Mouse (Mus musculus) hindbrain, embryonic 13.5 days (tissue): ENCODE results near the gene Cox6a2. TPM values are rescaled to one million over a fixed set of nuclear protein-coding genes. Genes with fewer than 3 reads are reported as not detected.

ENCODE experiments used
- ATAC-seq: fragments of 200-750 bp; cut with Nextera tagmentation; 2 replicates; pipeline ENCODE4 v1.8.0; 2017; ENCODE audit warnings: moderate TSS enrichment; ENCODE audit not compliant: low FRiP score
- H3K27ac ChIP-seq: fragments of 300-500 bp; sonication (generic); 2 replicates; pipeline ENCODE4 v1.5.1; 2015; ENCODE audit warnings: inconsistent platforms, mild to moderate bottlenecking, moderate library complexity
- H3K27me3 ChIP-seq: fragments of 300-500 bp; sonication (generic); 2 replicates; pipeline ENCODE4 v1.6.1; 2015; ENCODE audit warnings: mild to moderate bottlenecking, inconsistent platforms
- H3K36me3 ChIP-seq: fragments of 300-500 bp; sonication (generic); 2 replicates; pipeline ENCODE4 v1.6.1; 2015; ENCODE audit warnings: mild to moderate bottlenecking, inconsistent platforms
- H3K4me1 ChIP-seq: fragments of 300-500 bp; sonication (generic); replicated peaks from 2 replicates; pipeline ENCODE4 v1.6.1; 2015; ENCODE audit warnings: inconsistent platforms
- H3K4me2 ChIP-seq: fragments of 300-500 bp; sonication (generic); 2 replicates; pipeline ENCODE4 v1.6.1; 2015; ENCODE audit warnings: inconsistent platforms, mild to moderate bottlenecking, moderate library complexity
- H3K4me3 ChIP-seq: fragments of 300-500 bp; sonication (generic); 2 replicates; pipeline ENCODE4 v1.5.1; 2015; ENCODE audit warnings: mild to moderate bottlenecking, inconsistent platforms
- H3K9ac ChIP-seq: fragments of 300-500 bp; sonication (generic); 2 replicates; pipeline ENCODE4 v1.6.1; 2015; ENCODE audit warnings: mild to moderate bottlenecking, inconsistent platforms
- H3K9me3 ChIP-seq: fragments of 300-500 bp; sonication (generic); 2 replicates; pipeline ENCODE4 v1.6.1; 2016; ENCODE audit warnings: inconsistent platforms
- WGBS: fragments of 180-500 bp; shearing (Covaris S2); methylation state at CpG from one replicate; pipeline ENCODE4 v1.1.7; 2015; 5-methylcytosine and 5-hydroxymethylcytosine counted together
- polyA plus RNA-seq: library from polyadenylated mRNA; unstranded; fragments of >200 nt; fragmentation: Nextera tagmentation; extraction: Ambion mirVana; gene quantifications from 2 replicates; pipeline ENCODE4 v1.2.1, GENCODE M21; 2015

Gene Cox6a2
- polyA plus RNA-seq, 1 experiment from 2014 or later: 0.70 TPM

- no peaks in the 10 kb centered on the region for H3K36me3 ChIP-seq
- WGBS: 86% methylated on average over 4 of the region's 4 CpGs
- ATAC-seq: no peak
- H3K4me2 ChIP-seq: no peak overlapping the region
- no peaks in the 10 kb centered on the region for H3K9me3 ChIP-seq
- H3K9ac ChIP-seq: no peak overlapping the region
- no peak overlapping the region for H3K4me3 ChIP-seq
- no peaks in the 10 kb centered on the region for H3K4me1 ChIP-seq
- no peak overlapping the region for H3K27ac ChIP-seq
- no peaks in the 10 kb centered on the region for H3K27me3 ChIP-seq
Measured at GRCm38 (mm10) chr7:128219952-128220351, 13.8 kb upstream of the Cox6a2 start.

GRCm38 (mm10) chr7:128209826-128210225 is 3.6 kb upstream of the Cox6a2 start:
- Histone ChIP-seq H3K4me2 (no peak overlapping the region), H3K9ac (no peak overlapping the region), H3K4me3 (no peak overlapping the region), H3K36me3 (no peaks in the 10 kb centered on the region), H3K27me3 (no peaks in the 10 kb centered on the region), H3K27ac (no peak overlapping the region), H3K9me3 (no peaks in the 10 kb centered on the region), H3K4me1 (no peaks in the 10 kb centered on the region)
- 62% methylated on average over 3 of the region's 3 CpGs for WGBS
- ATAC-seq: no peak

- WGBS: 12% methylated on average over 4 of the region's 4 CpGs
- Histone ChIP-seq H3K4me2 (no peak overlapping the region), H3K4me3 (no peak overlapping the region), H3K9ac (no peak overlapping the region), H3K4me1 (no peaks in the 10 kb centered on the region), H3K27me3 (no peaks in the 10 kb centered on the region), H3K36me3 (no peaks in the 10 kb centered on the region), H3K27ac (no peak overlapping the region), H3K9me3 (no peaks in the 10 kb centered on the region)
- no peak for ATAC-seq
Measured at GRCm38 (mm10) chr7:128208187-128208586, 2.0 kb upstream of the Cox6a2 start.

- 86% methylated on average over 18 of the region's 18 CpGs for WGBS
- no peak for ATAC-seq
- Histone ChIP-seq H3K4me1 (no peaks in the 10 kb centered on the region), H3K9me3 (no peaks in the 10 kb centered on the region), H3K9ac (no peak overlapping the region), H3K27me3 (no peaks in the 10 kb centered on the region), H3K36me3 (no peaks in the 10 kb centered on the region), H3K4me2 (no peak overlapping the region), H3K4me3 (no peak overlapping the region), H3K27ac (no peak overlapping the region)
Measured at GRCm38 (mm10) chr7:128205695-128206094, 492 bp downstream of the Cox6a2 start.

- Histone ChIP-seq H3K27me3 (no peaks in the 10 kb centered on the region), H3K27ac (no peak overlapping the region), H3K9ac (no peak overlapping the region), H3K36me3 (no peaks in the 10 kb centered on the region), H3K9me3 (no peaks in the 10 kb centered on the region), H3K4me2 (no peak overlapping the region), H3K4me3 (no peak overlapping the region), H3K4me1 (no peaks in the 10 kb centered on the region)
- no peak for ATAC-seq
- WGBS: 90% methylated on average over 8 of the region's 8 CpGs
Measured at GRCm38 (mm10) chr7:128204179-128204578, 2.0 kb downstream of the Cox6a2 start.

GRCm38 (mm10) chr7:128203071-128203470 is 3.1 kb downstream of the Cox6a2 start:
- no peak overlapping the region for H3K4me3 ChIP-seq
- H3K36me3 ChIP-seq: no peaks in the 10 kb centered on the region
- no peaks in the 10 kb centered on the region for H3K27me3 ChIP-seq
- H3K4me2 ChIP-seq: no peak overlapping the region
- H3K9me3 ChIP-seq: no peaks in the 10 kb centered on the region
- WGBS: 69% methylated on average over 9 of the region's 9 CpGs
- no peak overlapping the region for H3K9ac ChIP-seq
- no peak overlapping the region for H3K27ac ChIP-seq
- H3K4me1 ChIP-seq: no peaks in the 10 kb centered on the region
- no peak for ATAC-seq

- no peak for ATAC-seq
- H3K4me1 ChIP-seq: no peaks in the 10 kb centered on the region
- H3K4me3 ChIP-seq: no peak overlapping the region
- H3K27ac ChIP-seq: no peak overlapping the region
- no peak overlapping the region for H3K4me2 ChIP-seq
- 92% methylated on average over 9 of the region's 9 CpGs for WGBS
- no peaks in the 10 kb centered on the region for H3K9me3 ChIP-seq
- H3K27me3 ChIP-seq: no peaks in the 10 kb centered on the region
- no peak overlapping the region for H3K9ac ChIP-seq
- H3K36me3 ChIP-seq: no peaks in the 10 kb centered on the region
Measured at GRCm38 (mm10) chr7:128201607-128202006, 4.6 kb downstream of the Cox6a2 start.

- H3K4me2 ChIP-seq: no peak overlapping the region
- no peaks in the 10 kb centered on the region for H3K9me3 ChIP-seq
- no peak overlapping the region for H3K9ac ChIP-seq
- H3K27me3 ChIP-seq: no peaks in the 10 kb centered on the region
- H3K4me3 ChIP-seq: no peak overlapping the region
- no peaks in the 10 kb centered on the region for H3K36me3 ChIP-seq
- no peak overlapping the region for H3K27ac ChIP-seq
- H3K4me1 ChIP-seq: no peaks in the 10 kb centered on the region
- no peak for ATAC-seq
- whole genome bisulfite sequencing: 98% methylated on average over 10 of the region's 10 CpGs
Measured at GRCm38 (mm10) chr7:128181691-128182090, 24.5 kb downstream of the Cox6a2 start.

- Histone ChIP-seq H3K36me3 (no peaks in the 10 kb centered on the region), H3K4me2 (no peak overlapping the region), H3K27ac (no peak overlapping the region), H3K4me1 (no peaks in the 10 kb centered on the region), H3K4me3 (no peak overlapping the region), H3K27me3 (no peaks in the 10 kb centered on the region), H3K9ac (no peak overlapping the region), H3K9me3 (no peaks in the 10 kb centered on the region)
- no peak for ATAC-seq
- WGBS: 80% methylated on average over 6 of the region's 6 CpGs
Measured at GRCm38 (mm10) chr7:128180546-128180945, 25.6 kb downstream of the Cox6a2 start.

GRCm38 (mm10) chr7:128180126-128180525 is 26.1 kb downstream of the Cox6a2 start:
- H3K9me3 ChIP-seq: no peaks in the 10 kb centered on the region
- H3K27ac ChIP-seq: no peak overlapping the region
- whole genome bisulfite sequencing: 87% methylated on average over 7 of the region's 7 CpGs
- no peak overlapping the region for H3K9ac ChIP-seq
- no peaks in the 10 kb centered on the region for H3K36me3 ChIP-seq
- H3K4me1 ChIP-seq: no peaks in the 10 kb centered on the region
- H3K4me2 ChIP-seq: no peak overlapping the region
- H3K27me3 ChIP-seq: no peaks in the 10 kb centered on the region
- no peak for ATAC-seq
- H3K4me3 ChIP-seq: no peak overlapping the region

GRCm38 (mm10) chr7:128178385-128178784 is 27.8 kb downstream of the Cox6a2 start:
- no peaks in the 10 kb centered on the region for H3K27me3 ChIP-seq
- no peak overlapping the region for H3K4me3 ChIP-seq
- no peak overlapping the region for H3K4me2 ChIP-seq
- no peak overlapping the region for H3K9ac ChIP-seq
- no peaks in the 10 kb centered on the region for H3K4me1 ChIP-seq
- no peaks in the 10 kb centered on the region for H3K36me3 ChIP-seq
- no peaks in the 10 kb centered on the region for H3K9me3 ChIP-seq
- WGBS: 77% methylated on average over 2 of the region's 2 CpGs
- H3K27ac ChIP-seq: no peak overlapping the region
- ATAC-seq: no peak

GRCm38 (mm10) chr7:128169996-128170395 is 36.2 kb downstream of the Cox6a2 start:
- no peaks in the 10 kb centered on the region for H3K27me3 ChIP-seq
- ATAC-seq: no peak
- H3K4me3 ChIP-seq: no peak overlapping the region
- no peaks in the 10 kb centered on the region for H3K4me1 ChIP-seq
- no peaks in the 10 kb centered on the region for H3K9me3 ChIP-seq
- no peak overlapping the region for H3K27ac ChIP-seq
- no peak overlapping the region for H3K9ac ChIP-seq
- H3K4me2 ChIP-seq: no peak overlapping the region
- no peaks in the 10 kb centered on the region for H3K36me3 ChIP-seq
- WGBS: 77% methylated on average over 3 of the region's 3 CpGs

- Histone ChIP-seq H3K4me2 (no peak overlapping the region), H3K36me3 (no peaks in the 10 kb centered on the region), H3K9ac (no peak overlapping the region), H3K27ac (no peak overlapping the region), H3K4me3 (no peak overlapping the region), H3K27me3 (no peaks in the 10 kb centered on the region), H3K4me1 (no peaks in the 10 kb centered on the region), H3K9me3 (no peaks in the 10 kb centered on the region)
- no peak for ATAC-seq
- WGBS: 90% methylated on average over 7 of the region's 7 CpGs
Measured at GRCm38 (mm10) chr7:128166391-128166790, 39.8 kb downstream of the Cox6a2 start.

GRCm38 (mm10) chr7:128164001-128164400 is 42.2 kb downstream of the Cox6a2 start:
- no peaks in the 10 kb centered on the region for H3K27me3 ChIP-seq
- 97% methylated on average over 4 of the region's 4 CpGs for WGBS
- H3K9me3 ChIP-seq: no peaks in the 10 kb centered on the region
- H3K4me1 ChIP-seq: no peaks in the 10 kb centered on the region
- no peak overlapping the region for H3K4me2 ChIP-seq
- ATAC-seq: no peak
- H3K36me3 ChIP-seq: no peaks in the 10 kb centered on the region
- no peak overlapping the region for H3K27ac ChIP-seq
- H3K4me3 ChIP-seq: no peak overlapping the region
- no peak overlapping the region for H3K9ac ChIP-seq
